In the genomic region with DNA sequence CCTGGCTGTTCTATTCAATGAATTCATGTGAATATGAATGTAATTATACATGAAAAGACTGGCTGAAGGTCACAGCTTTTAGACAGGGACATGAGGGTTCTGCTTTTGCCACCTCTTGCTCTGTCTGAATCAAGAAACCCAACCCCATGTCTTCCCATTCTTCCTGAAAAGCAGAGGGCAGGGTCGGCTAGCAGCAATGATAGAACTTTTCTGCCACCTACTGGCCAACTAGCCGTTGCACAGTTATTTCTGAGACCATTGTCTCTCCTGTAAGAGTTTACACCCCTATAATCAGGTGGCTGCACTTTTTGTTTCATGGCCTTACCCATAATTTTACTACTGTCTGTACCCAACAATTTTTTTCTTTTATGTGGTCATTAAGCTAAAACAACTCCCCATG, we compare ENCODE assay signal across 9 mouse cellular contexts. TPM values are rescaled to one million over a fixed set of nuclear protein-coding genes. Genes with fewer than 3 reads are reported as not detected.
DNase-seq lines count a peak whose midpoint lies in the region; ATAC-seq and TF ChIP-seq lines count a peak whose summit lies in the region.
"Had no signal": no experiment of that assay in that cellular context is flagged by ENCODE, and none has a peak within 500 bp of the region (broad histone marks: within the 10 kb centered on the region; RNA-seq: fewer than 3 reads in every experiment).

No protein-coding gene starts in this region.

- H3K4me2 ChIP-seq in liver, embryonic 11.5 days, result no peak overlapping the region
- H3K4me2 ChIP-seq in embryonic facial prominence, embryonic 11.5 days (ENCODE audit: low read depth, low read length), result no peak overlapping the region
- no peak overlapping the region for H3K4me2 ChIP-seq in kidney, postnatal 0 days (ENCODE audit: low read length)
- H3K4me2 ChIP-seq in midbrain, embryonic 11.5 days, result no peak overlapping the region
- H3K4me2 ChIP-seq: limb, embryonic 12.5 days had no signal

- H3K9ac ChIP-seq in liver, adult 2 months (ENCODE audit: low read depth, low read length), result no peak overlapping the region
- no peak overlapping the region for H3K9ac ChIP-seq in liver, embryonic 11.5 days (ENCODE audit: low read depth, low read length)
- H3K9ac ChIP-seq in embryonic facial prominence, embryonic 11.5 days (replicated peaks; ENCODE audit: low read length), result no peak overlapping the region
- H3K9ac ChIP-seq in kidney, postnatal 0 days (ENCODE audit: low read depth, low read length), result no peak overlapping the region
- no peak overlapping the region for H3K9ac ChIP-seq in midbrain, embryonic 11.5 days (ENCODE audit: low read length)
- H3K9ac ChIP-seq: limb, embryonic 12.5 days had no signal

- peak; percentile 19 for DNase-seq in liver, adult 2 months (ENCODE audit: extremely low read depth, low read depth, low spot score)
- no peak for DNase-seq in liver, embryonic 11.5 days (ENCODE audit: low spot score)
- DNase-seq in adrenal gland, postnatal 10 days, result peak; percentile 61
- peak; percentile 66 for DNase-seq in embryonic facial prominence, embryonic 11.5 days (ENCODE audit: low spot score)
- DNase-seq in kidney, postnatal 0 days (ENCODE audit: low spot score), result peak; percentile 55
- peak; percentile 88 for DNase-seq in midbrain, embryonic 11.5 days (ENCODE audit: low spot score, missing footprints)
- DNase-seq in urinary bladder, postnatal 4 days (ENCODE audit: low spot score in 2 of 2), result no peak

- TF ChIP-seq CTCF in liver, adult 2 months (IDR thresholded peaks at IDR 0.05; ENCODE audit: low read depth, low read length), result peak; percentile 36; the same call in 1 of the 2 replicates
- peak; percentile 73 for TF ChIP-seq CTCF in kidney, postnatal 0 days (IDR thresholded peaks at IDR 0.05; ENCODE audit: low read depth)

- no peak for TF ChIP-seq POLR2A in liver, adult 2 months (IDR thresholded peaks at IDR 0.05; ENCODE audit: extremely low read depth, insufficient read depth, low read length)

- H3K79me2 ChIP-seq in liver, adult 2 months (ENCODE audit: control insufficient read depth, insufficient read depth, low read length), result no peaks in the 10 kb centered on the region

- WGBS in liver, adult 2 months, result 6% methylated on average over 2 of the region's 2 CpGs
- 4% methylated on average over 2 of the region's 2 CpGs for whole genome bisulfite sequencing in liver, embryonic 11.5 days
- 2% methylated on average over 2 of the region's 2 CpGs for WGBS in embryonic facial prominence, embryonic 11.5 days
- 6% methylated on average over 2 of the region's 2 CpGs for WGBS in kidney, postnatal 0 days
- 15% methylated on average over 2 of the region's 2 CpGs for WGBS in midbrain, embryonic 11.5 days

- ATAC-seq in liver, embryonic 11.5 days (replicated peaks; ENCODE audit: low FRiP score), result no peak
- ATAC-seq in embryonic facial prominence, embryonic 11.5 days (replicated peaks; ENCODE audit: insufficient number of reproducible peaks, low FRiP score, low TSS enrichment, low read depth), result no peak; the same call in 1 of the 2 replicates
- ATAC-seq in kidney, postnatal 0 days (replicated peaks; ENCODE audit: low FRiP score, low read depth), result no peak
- peak; percentile 62 for ATAC-seq in midbrain, embryonic 11.5 days (ENCODE audit: low FRiP score)

- H3K9me3 ChIP-seq in liver, embryonic 11.5 days (ENCODE audit: control insufficient read depth, low read length), result peaks cover 4% of the 10 kb centered on the region; the same call in 1 of the 2 replicates
- H3K9me3 ChIP-seq in embryonic facial prominence, embryonic 11.5 days (replicated peaks; ENCODE audit: control insufficient read depth, low read length), result no peaks in the 10 kb centered on the region
- no peaks in the 10 kb centered on the region for H3K9me3 ChIP-seq in kidney, postnatal 0 days (replicated peaks; ENCODE audit: low read length)
- H3K9me3 ChIP-seq in midbrain, embryonic 11.5 days (ENCODE audit: control insufficient read depth, low read length), result peaks cover 7% of the 10 kb centered on the region

- H3K27me3 ChIP-seq in liver, adult 2 months (ENCODE audit: control insufficient read depth, insufficient read depth, low read length), result no peaks in the 10 kb centered on the region
- no peaks in the 10 kb centered on the region; the same call in 1 of the 2 replicates for H3K27me3 ChIP-seq in liver, embryonic 11.5 days (replicated peaks; ENCODE audit: control insufficient read depth, insufficient read depth, low read length)
- no peaks in the 10 kb centered on the region for H3K27me3 ChIP-seq in embryonic facial prominence, embryonic 11.5 days (ENCODE audit: control insufficient read depth, insufficient read depth, low read length)
- no peaks in the 10 kb centered on the region for H3K27me3 ChIP-seq in kidney, postnatal 0 days (ENCODE audit: insufficient read depth, low read length)
- no peaks in the 10 kb centered on the region for H3K27me3 ChIP-seq in midbrain, embryonic 11.5 days (ENCODE audit: control insufficient read depth, insufficient read depth, low read length)
- H3K27me3 ChIP-seq: limb, embryonic 12.5 days had no signal

- H3K27ac ChIP-seq in liver, adult 2 months (replicated peaks; ENCODE audit: insufficient read depth, low read depth, low read length), result no peak overlapping the region
- no peak overlapping the region for H3K27ac ChIP-seq in liver, embryonic 11.5 days (ENCODE audit: low read depth, low read length)
- H3K27ac ChIP-seq in embryonic facial prominence, embryonic 11.5 days (replicated peaks; ENCODE audit: low read depth, low read length), result no peak overlapping the region
- no peak overlapping the region for H3K27ac ChIP-seq in kidney, postnatal 0 days
- H3K27ac ChIP-seq in midbrain, embryonic 11.5 days (ENCODE audit: low read depth, low read length), result no peak overlapping the region
- H3K27ac ChIP-seq: limb, embryonic 12.5 days had no signal

- no peaks in the 10 kb centered on the region for H3K4me1 ChIP-seq in liver, adult 2 months (ENCODE audit: control insufficient read depth, insufficient read depth, low read length)
- no peaks in the 10 kb centered on the region for H3K4me1 ChIP-seq in liver, embryonic 11.5 days (replicated peaks; ENCODE audit: control insufficient read depth, insufficient read depth, low read length)
- no peaks in the 10 kb centered on the region for H3K4me1 ChIP-seq in embryonic facial prominence, embryonic 11.5 days (ENCODE audit: control insufficient read depth, insufficient read depth, low read length)
- H3K4me1 ChIP-seq in kidney, postnatal 0 days (replicated peaks; ENCODE audit: insufficient read depth, low read length), result no peaks in the 10 kb centered on the region
- H3K4me1 ChIP-seq in midbrain, embryonic 11.5 days (ENCODE audit: control insufficient read depth, insufficient read depth, low read length), result peaks cover 7% of the 10 kb centered on the region; the same call in 1 of the 2 replicates

- no peaks in the 10 kb centered on the region for H3K36me3 ChIP-seq in liver, adult 2 months (ENCODE audit: control insufficient read depth, insufficient read depth, low read length)
- H3K36me3 ChIP-seq in liver, embryonic 11.5 days (ENCODE audit: control insufficient read depth, insufficient read depth, low read length), result no peaks in the 10 kb centered on the region
- H3K36me3 ChIP-seq in embryonic facial prominence, embryonic 11.5 days (replicated peaks; ENCODE audit: control insufficient read depth, insufficient read depth, low read depth, low read length), result no peaks in the 10 kb centered on the region
- no peaks in the 10 kb centered on the region for H3K36me3 ChIP-seq in kidney, postnatal 0 days (ENCODE audit: insufficient read depth, low read length)
- H3K36me3 ChIP-seq in midbrain, embryonic 11.5 days (ENCODE audit: control insufficient read depth, insufficient read depth, low read length), result no peaks in the 10 kb centered on the region
- H3K36me3 ChIP-seq: limb, embryonic 12.5 days had no signal

- no peak overlapping the region for H3K4me3 ChIP-seq in liver, adult 2 months (ENCODE audit: insufficient read depth, low read depth, low read length)
- no peak overlapping the region for H3K4me3 ChIP-seq in liver, embryonic 11.5 days (ENCODE audit: low read depth, low read length)
- no peak overlapping the region for H3K4me3 ChIP-seq in embryonic facial prominence, embryonic 11.5 days (ENCODE audit: low read depth, low read length)
- H3K4me3 ChIP-seq in kidney, postnatal 0 days (replicated peaks; ENCODE audit: low read depth, low read length), result no peak overlapping the region
- no peak overlapping the region for H3K4me3 ChIP-seq in midbrain, embryonic 11.5 days (ENCODE audit: low read depth, low read length)
- H3K4me3 ChIP-seq: erythroblast, embryonic 14.5 days; limb, embryonic 12.5 days had no signal

RNA-seq across cellular contexts. Expression of a gene that starts 5.6 kb away (rescaled TPM):
- total RNA-seq in liver, adult 2 months (2014; rRNA removed), result not detected in 2 replicates
- polyA plus RNA-seq in liver, adult 2 months (2012; rRNA removed), result not detected in 2 replicates
- 0.51 and 0.61 TPM in 2 replicates for polyA plus RNA-seq in liver, embryonic 11.5 days (2014; fragmentation: Nextera tagmentation; extraction: Ambion mirVana)
- 1 to 10 TPM; 2.8 to 9.1 TPM for total RNA-seq in adrenal gland, postnatal 10 days (2021)
- polyA plus RNA-seq in embryonic facial prominence, embryonic 11.5 days (2014; fragmentation: Nextera tagmentation; extraction: Ambion mirVana), result 8.6 and 8.8 TPM in 2 replicates
- 0.09 TPM in 1 of 2 replicates, not detected in the other for polyA plus RNA-seq in kidney, postnatal 0 days (2015; fragmentation: Nextera tagmentation; extraction: Ambion mirVana)
- 8.6 and 9.6 TPM in 2 replicates for polyA plus RNA-seq in midbrain, embryonic 11.5 days (2014; fragmentation: Nextera tagmentation; extraction: Ambion mirVana)

RNA-seq across cellular contexts. Expression of a gene that starts 36.0 kb away (rescaled TPM):
- total RNA-seq in liver, adult 2 months (2014; rRNA removed), result 0.37 and 0.67 TPM in 2 replicates
- polyA plus RNA-seq in liver, adult 2 months (2012; rRNA removed), result 0.34 TPM in 2 replicates
- 26.8 and 27.1 TPM in 2 replicates for polyA plus RNA-seq in liver, embryonic 11.5 days (2014; fragmentation: Nextera tagmentation; extraction: Ambion mirVana)
- 10 to 100 TPM; 76.6 to 98.5 TPM for total RNA-seq in adrenal gland, postnatal 10 days (2021)
- 133 and 148 TPM in 2 replicates for polyA plus RNA-seq in embryonic facial prominence, embryonic 11.5 days (2014; fragmentation: Nextera tagmentation; extraction: Ambion mirVana)
- 50.7 and 51.5 TPM in 2 replicates for polyA plus RNA-seq in kidney, postnatal 0 days (2015; fragmentation: Nextera tagmentation; extraction: Ambion mirVana)
- polyA plus RNA-seq in midbrain, embryonic 11.5 days (2014; fragmentation: Nextera tagmentation; extraction: Ambion mirVana), result 181 and 185 TPM in 2 replicates

RNA-seq across cellular contexts. Expression of a gene that starts 37.5 kb away (rescaled TPM):
- 0.37 and 0.54 TPM in 2 replicates for total RNA-seq in liver, adult 2 months (2014; rRNA removed)
- polyA plus RNA-seq in liver, adult 2 months (2012; rRNA removed), result 0.22 and 0.29 TPM in 2 replicates
- polyA plus RNA-seq in liver, embryonic 11.5 days (2014; fragmentation: Nextera tagmentation; extraction: Ambion mirVana), result 1.9 and 2.0 TPM in 2 replicates
- 1 to 10 TPM; 1.3 to 2.4 TPM for total RNA-seq in adrenal gland, postnatal 10 days (2021)
- 10.6 and 10.7 TPM in 2 replicates for polyA plus RNA-seq in embryonic facial prominence, embryonic 11.5 days (2014; fragmentation: Nextera tagmentation; extraction: Ambion mirVana)
- polyA plus RNA-seq in kidney, postnatal 0 days (2015; fragmentation: Nextera tagmentation; extraction: Ambion mirVana), result 3.6 and 4.2 TPM in 2 replicates
- polyA plus RNA-seq in midbrain, embryonic 11.5 days (2014; fragmentation: Nextera tagmentation; extraction: Ambion mirVana), result 21.9 and 22.4 TPM in 2 replicates
- polyA plus RNA-seq: erythroblast, embryonic 14.5 days had no signal

Comparison
In these comparisons a context has a peak if more than half of its experiments do, and no peak if none do; other contexts are left out.
1. DNase-seq: peak in liver, adult 2 months (single experiment), adrenal gland, postnatal 10 days (single experiment), embryonic facial prominence, embryonic 11.5 days (single experiment), kidney, postnatal 0 days (single experiment) and midbrain, embryonic 11.5 days (single experiment); none in liver, embryonic 11.5 days (single experiment) and urinary bladder, postnatal 4 days (0 of 2).
2. RNA of a gene that starts 36.0 kb away (polyA plus RNA-seq): 181 to 185 TPM in midbrain, embryonic 11.5 days, 133 to 148 TPM in embryonic facial prominence, embryonic 11.5 days, 50.7 to 51.5 TPM in kidney, postnatal 0 days and 26.8 to 27.1 TPM in liver, embryonic 11.5 days; 0.34 TPM in liver, adult 2 months; every median in the first group is over 10 times any median in the second.